Mouse (Mus musculus): ENCODE results near the gene Abcb8. TPM values are rescaled to one million over a fixed set of nuclear protein-coding genes. Genes with fewer than 3 reads are reported as not detected.

Abcb8 gene
- 19.0 TPM for total RNA-seq (2023)

DNA sequence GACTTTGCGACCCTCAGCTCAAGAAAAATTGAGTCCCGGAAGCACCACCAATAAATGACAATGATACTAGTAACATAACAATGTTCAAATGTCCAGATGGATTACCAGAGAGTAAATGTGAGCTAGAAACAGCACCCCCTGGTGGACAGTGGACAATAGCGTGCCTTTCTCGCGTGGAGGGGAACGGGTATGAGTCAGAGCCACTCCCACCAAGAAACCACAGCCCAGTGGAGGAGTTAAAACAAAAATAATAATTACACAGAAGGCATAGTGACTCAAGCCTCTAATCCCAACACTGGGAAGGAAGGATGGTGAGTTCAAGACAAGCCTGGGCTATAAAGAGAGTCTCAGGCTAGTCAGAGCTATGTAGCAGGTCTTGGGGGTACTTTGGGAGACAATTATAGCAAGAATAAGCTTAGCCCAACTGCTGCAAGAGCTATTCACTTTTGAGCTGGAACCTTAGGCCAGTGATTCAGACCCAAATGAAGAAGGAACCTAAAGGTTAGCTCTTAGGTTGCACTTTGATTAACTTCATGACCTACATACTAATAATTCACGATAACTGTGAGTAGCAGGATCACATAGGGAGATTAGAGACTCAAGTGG, at the start of gene Abcb8:
Gene Abcb8, plus strand, starts transcription at position 272 of the 606 bp plus-strand sequence.

DNA sequence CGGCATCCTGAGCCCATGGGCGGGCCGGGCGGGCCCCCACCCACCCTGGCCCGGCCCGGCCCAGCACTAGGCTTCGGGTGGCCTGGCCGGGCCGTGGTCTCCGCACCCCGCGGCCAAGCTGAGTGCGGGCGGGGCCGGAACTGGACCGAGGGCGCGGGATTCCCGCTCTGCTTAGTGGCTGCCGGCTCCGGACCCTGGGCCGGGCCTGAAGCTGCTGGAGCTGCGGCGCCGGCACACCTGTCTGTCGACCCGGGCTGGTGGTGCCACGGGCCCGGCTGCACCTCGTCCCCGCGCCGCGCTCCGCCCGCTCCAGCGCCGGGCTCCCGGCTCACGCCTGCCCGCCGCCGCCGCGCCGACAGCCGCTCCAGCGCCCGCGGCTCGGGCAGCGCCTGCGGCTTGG, 42.2 kb upstream of the Abcb8 start, which contains the start of gene Kcnh2:
Gene Kcnh2, minus strand, starts transcription at position 327 of the 400 bp plus-strand sequence.

DNA sequence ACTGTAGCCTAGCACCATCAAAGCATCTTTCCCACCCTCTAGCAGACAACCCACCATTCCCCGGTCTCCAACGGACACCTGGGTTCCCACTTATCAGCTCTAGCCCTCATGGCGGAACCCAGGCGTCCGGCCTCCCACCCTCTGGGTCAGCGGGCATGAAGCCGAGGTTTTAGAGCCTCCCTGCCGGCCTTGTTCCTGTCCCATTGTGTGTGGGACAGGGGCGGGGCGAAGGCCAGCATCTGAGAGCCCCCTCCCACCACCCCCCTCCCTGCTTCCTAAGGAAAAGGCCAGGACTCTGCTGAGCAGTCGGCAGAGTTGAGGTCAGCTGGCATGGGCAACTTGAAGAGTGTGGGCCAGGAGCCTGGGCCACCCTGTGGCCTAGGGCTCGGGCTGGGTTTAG, 29.0 kb upstream of the Abcb8 start, which contains the start of gene Nos3:
Gene Nos3, plus strand, starts transcription at position 303 of the 400 bp plus-strand sequence.

DNA sequence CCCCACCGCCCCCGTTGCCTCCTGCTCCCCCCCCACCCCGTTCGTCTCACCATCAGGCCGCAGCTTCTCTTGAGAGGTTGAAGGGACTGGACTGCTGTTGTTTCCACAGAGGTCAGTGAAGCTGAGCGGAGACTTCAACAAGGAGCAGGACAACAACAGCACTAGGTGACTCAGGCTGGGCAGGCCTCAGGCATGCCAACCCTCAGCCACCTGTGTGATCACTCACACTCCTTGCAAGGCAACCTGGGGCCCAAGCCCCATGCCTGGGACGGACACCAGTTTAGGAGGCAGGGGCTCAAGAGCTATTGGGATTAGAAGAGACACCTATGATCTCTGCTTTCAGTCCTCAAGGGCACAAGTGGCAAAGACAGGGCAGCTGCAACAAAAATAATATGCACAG, 1.6 kb upstream of the Abcb8 start, which contains the start of gene Atg9b:
Gene Atg9b, minus strand, starts transcription at position 280 of the 400 bp plus-strand sequence.

DNA sequence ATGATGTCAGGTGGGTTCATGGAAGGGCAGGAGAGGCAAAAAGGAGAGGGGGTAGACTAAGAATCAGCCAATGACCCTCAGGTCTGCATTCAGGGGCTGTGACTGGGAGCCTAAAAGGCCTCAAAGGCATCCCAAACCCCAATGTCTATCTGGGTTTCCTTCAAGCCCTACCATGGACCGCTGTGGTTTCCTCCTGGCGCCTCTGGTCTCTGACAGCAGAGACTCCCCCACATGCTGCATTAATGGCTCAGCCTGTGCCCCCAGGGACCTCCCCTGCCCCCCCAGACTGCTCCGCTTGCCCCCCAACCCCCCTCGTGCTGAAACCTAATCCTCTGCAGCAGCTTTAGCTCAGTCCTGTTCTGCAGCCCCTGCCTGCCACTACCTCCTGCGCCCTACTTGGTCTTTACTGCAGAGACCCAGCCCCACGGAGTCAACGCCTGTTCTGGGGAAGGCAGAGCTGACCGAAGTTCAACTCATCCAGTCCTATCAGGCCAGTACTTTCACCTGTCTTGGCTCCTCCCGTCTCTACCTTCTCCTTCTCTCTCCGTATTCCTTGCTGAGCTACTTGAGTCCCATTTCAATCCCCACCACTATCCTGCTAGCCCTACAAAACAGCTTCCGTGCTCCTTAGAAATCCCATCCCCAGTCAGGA, 19.7 kb downstream of the Abcb8 start, which contains the start of gene Asic3:
Gene Asic3, plus strand, starts transcription at position 351 of the 652 bp plus-strand sequence.

DNA sequence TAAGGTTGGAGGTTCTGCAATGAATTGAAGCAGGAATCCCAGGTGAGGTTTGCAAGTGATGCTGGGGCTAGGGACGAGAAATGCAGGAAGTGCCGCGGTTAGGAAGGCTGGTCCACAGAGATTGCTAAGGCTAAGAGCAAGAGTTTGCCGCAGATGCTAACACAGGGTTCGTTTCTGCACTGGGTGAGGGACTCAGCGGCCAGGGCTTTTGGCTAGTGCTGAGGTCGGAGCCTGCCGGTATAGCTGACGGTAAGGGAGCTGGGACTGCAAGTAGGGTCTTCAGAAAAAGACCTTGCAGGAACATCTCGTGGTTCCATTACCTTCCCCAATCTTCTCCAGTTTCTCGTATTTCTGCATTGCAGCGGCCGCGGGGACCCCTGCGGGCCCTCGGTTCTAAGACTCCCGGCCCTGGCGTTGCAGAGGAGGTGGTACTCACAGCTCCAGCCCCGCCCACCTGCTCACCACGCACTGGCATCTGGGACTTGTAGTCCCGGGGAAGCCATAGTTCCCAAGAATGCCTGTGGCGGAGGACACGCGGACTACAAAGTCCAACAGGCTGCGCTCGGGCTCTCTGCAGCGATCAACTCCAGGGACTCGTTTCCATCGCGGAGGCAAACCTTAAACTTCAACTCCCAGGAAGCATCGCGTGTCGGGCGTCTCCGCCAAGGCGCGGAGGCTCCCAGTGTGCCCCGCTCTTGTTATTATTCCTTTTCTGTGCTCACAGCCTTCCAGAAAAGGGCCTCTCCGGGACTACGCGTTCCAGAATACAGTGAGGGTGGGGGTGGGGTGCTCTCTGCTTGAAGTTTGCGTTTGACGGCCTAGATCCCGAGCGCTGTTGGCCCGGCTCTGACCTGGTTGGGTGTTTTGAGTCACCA, 29.9 kb downstream of the Abcb8 start, which contains the start of the genes Cdk5 and Slc4a2:
Gene Cdk5, minus strand, starts transcription at position 402 of the 875 bp plus-strand sequence.
Gene Slc4a2, plus strand, starts transcription at position 709 of the 875 bp plus-strand sequence.

DNA sequence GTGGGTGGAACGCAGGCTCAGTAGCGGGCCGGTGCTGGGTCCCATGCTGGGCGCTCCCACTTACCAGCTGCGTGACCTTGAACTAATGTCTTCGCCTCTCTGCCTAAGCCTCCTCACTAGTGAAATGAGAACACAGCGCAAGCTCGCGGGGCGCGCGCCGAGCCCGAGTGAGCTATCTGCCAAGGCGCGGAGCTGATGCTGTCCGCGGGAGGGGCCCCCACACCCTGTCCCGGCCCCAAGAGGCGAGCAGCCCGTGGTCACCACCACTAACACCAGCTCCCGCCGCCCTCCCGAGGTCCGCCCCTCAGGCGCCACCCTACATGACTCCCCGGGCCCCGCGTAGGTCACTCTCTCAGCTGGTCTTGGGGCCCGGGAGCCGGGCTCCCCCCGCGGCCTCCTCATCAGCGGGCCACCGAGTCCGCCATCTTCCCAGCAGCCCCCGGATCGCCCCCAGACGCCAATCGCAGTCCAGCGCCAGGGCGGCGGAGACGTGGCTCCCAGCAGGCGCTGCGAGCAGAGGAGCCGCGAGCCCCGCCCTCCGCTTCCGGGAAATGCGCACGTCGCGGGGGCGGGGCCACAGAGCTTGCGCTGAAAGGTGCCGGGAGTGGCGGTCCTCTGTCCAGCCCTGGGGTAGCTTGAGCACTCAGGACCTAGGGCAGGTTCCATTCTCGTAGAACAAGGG, 51.4 kb downstream of the Abcb8 start, which contains the start of gene Fastk:
Gene Fastk, minus strand, starts transcription at position 542 of the 682 bp plus-strand sequence.

DNA sequence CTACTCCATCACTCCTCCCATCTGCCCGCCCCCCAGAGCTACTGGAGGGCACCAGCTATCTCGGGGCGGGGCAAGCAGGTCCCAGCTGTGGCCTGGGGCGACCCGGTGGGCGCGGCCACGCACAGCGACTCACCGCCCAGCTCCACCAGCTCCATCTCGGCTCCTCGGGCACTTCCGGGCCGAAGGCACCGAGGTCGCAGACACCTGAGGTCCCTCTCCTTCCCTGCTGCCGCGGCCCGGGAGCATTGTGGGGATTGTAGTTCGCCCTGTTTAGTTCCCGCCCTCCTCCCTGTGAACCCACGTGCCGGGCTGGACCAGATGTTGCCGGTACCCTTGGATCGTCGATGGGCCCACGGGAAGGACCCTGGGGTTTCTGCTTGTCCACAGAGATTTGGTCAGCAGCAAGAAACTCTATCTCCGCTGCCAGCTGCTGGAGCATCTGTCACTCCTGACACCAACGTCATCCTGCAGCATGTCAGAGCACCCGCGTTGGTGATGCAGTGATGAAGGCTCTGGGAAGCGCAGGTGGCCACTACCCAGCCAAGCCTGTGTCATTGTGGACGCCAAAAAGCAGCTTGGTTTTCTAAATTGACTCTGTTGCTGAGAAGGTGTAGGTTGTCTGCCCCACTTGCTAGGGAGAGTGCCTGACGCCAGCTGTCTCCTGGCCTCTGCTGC, 54.3 kb downstream of the Abcb8 start, which contains the start of gene Tmub1:
Gene Tmub1, minus strand, starts transcription at position 231 of the 675 bp plus-strand sequence.

DNA sequence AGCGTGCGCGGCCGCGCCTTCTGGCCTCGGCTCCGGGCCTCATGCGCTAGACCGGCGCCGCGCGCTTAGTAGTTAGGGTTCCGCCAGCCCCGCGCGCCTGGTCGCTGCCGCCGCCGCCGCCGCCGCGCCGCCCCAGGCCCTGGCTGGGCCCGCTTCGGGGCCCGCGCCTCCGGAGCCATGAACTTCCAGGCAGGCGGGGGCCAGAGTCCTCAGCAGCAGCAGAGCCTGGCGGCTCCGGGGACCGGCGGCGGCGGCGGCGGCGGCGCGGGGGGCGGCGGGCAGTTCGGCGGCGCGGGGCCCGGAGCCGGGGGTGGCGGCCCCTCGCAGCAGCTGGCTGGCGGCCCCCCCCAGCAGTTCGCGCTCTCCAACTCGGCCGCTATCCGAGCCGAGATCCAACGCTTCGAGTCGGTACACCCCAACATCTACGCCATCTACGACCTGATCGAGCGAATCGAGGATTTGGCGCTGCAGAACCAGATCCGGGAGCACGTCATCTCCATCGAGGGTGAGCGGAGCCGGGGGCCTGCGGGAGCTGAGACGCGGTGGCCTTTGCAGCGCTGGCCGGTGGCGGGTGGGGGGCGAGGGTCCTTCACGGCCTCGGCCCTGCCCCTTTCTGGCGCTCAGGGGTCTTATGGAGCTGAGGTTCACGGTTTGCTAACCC, 58.7 kb downstream of the Abcb8 start, which contains the start of gene Agap3:
Gene Agap3, plus strand, starts transcription at position 148 of the 661 bp plus-strand sequence.

Other genes starting within 250 kb of the Abcb8 start
- 10.3 TPM for gene Nupl2, start 228.7 kb upstream of the Abcb8 start, total RNA-seq (2023)
- 5.1 TPM for gene Kcnh2, start 42.1 kb upstream of the Abcb8 start, total RNA-seq (2023)
- not detected for gene Nos3, start 28.9 kb upstream of the Abcb8 start, total RNA-seq (2023)
- not detected for gene Atg9b, start 1.5 kb upstream of the Abcb8 start, total RNA-seq (2023)
- not detected for gene Asic3, start 19.7 kb downstream of the Abcb8 start, total RNA-seq (2023)
- gene Cdk5, start 29.9 kb downstream of the Abcb8 start, total RNA-seq (2023): 29.1 TPM
- gene Slc4a2, start 30.2 kb downstream of the Abcb8 start, total RNA-seq (2023): 60.0 TPM
- gene Fastk, start 51.6 kb downstream of the Abcb8 start, total RNA-seq (2023): 89.3 TPM
- 21.2 TPM for gene Tmub1, start 54.2 kb downstream of the Abcb8 start, total RNA-seq (2023)
- 92.4 TPM for gene Agap3, start 58.5 kb downstream of the Abcb8 start, total RNA-seq (2023)
- gene Gbx1, start 133.5 kb downstream of the Abcb8 start, total RNA-seq (2023): not detected
- not detected for gene Asb10, start 147.3 kb downstream of the Abcb8 start, total RNA-seq (2023)
- not detected for gene 4931409K22Rik, start 163.1 kb downstream of the Abcb8 start, total RNA-seq (2023)
- 41.3 TPM for gene Abcf2, start 183.8 kb downstream of the Abcb8 start, total RNA-seq (2023)
- 37.3 TPM for gene Chpf2, start 193.1 kb downstream of the Abcb8 start, total RNA-seq (2023)
- not detected for gene Smarcd3, start 230.7 kb downstream of the Abcb8 start, total RNA-seq (2023)